Mouse (Mus musculus) lung, embryonic 14.5 days (tissue): ENCODE measurements around the gene Pdcd1lg2. TPM values are rescaled to one million over a fixed set of nuclear protein-coding genes. Genes with fewer than 3 reads are reported as not detected.
A peak's percentile ranks its signal among the peaks of the same experiment; 100 is the strongest.

Source experiments
- ATAC-seq: fragments of 200-750 bp; cut with Nextera tagmentation; 2 replicates; pipeline ENCODE4 v1.8.0; 2017; ENCODE audit warnings: mild to moderate bottlenecking, moderate TSS enrichment, moderate library complexity; ENCODE audit not compliant: insufficient read depth
- DNase-seq: peaks from one replicate; pipeline ENCODE4 v3.0.0-alpha.2; 2015
- H3K27ac ChIP-seq: fragments of 300-500 bp; sonication (generic); 2 replicates; pipeline ENCODE4 v1.5.1; 2014; ENCODE audit warnings: low read depth, mild to moderate bottlenecking, moderate library complexity
- H3K27me3 ChIP-seq: fragments of 300-500 bp; sonication (generic); 2 replicates; pipeline ENCODE4 v1.6.1; 2014; ENCODE audit warnings: low read length, control low read depth; ENCODE audit not compliant: insufficient read depth
- H3K36me3 ChIP-seq: fragments of 300-500 bp; sonication (generic); 2 replicates; pipeline ENCODE4 v1.6.1; 2014; ENCODE audit warnings: control low read depth; ENCODE audit not compliant: insufficient read depth
- H3K4me1 ChIP-seq: fragments of 300-500 bp; sonication (generic); 2 replicates; pipeline ENCODE4 v1.6.1; 2014; ENCODE audit warnings: antibody characterized with exemption, control low read depth; ENCODE audit not compliant: insufficient read depth
- H3K4me2 ChIP-seq: fragments of 300-500 bp; sonication (generic); 2 replicates; pipeline ENCODE4 v1.6.1; 2014; ENCODE audit warnings: mild to moderate bottlenecking
- H3K4me3 ChIP-seq: fragments of 300-500 bp; sonication (generic); 2 replicates; pipeline ENCODE4 v1.5.1; 2014; ENCODE audit warnings: low read depth, low read length
- H3K9ac ChIP-seq: fragments of 300-500 bp; sonication (generic); 2 replicates; pipeline ENCODE4 v1.6.1; 2014
- H3K9me3 ChIP-seq: fragments of 300-500 bp; sonication (generic); 2 replicates; pipeline ENCODE4 v1.6.1; 2016; ENCODE audit warnings: low read depth, low read length, control low read depth
- CTCF ChIP-seq: IDR thresholded peaks from 2 replicates; pipeline ENCODE4 v1.5.1; 2016; ENCODE audit warnings: antibody characterized with exemption, low read depth
- WGBS: fragments of 180-500 bp; shearing (Covaris S2); extraction: QIAGEN DNeasy Blood & Tissue Kit; methylation state at CpG from one replicate; pipeline ENCODE4 v1.1.7; 2014; 5-methylcytosine and 5-hydroxymethylcytosine counted together
- polyA plus RNA-seq: library from polyadenylated mRNA; unstranded; fragments of >200 nt; fragmentation: Nextera tagmentation; extraction: Ambion mirVana; gene quantifications from 2 replicates; pipeline ENCODE4 v1.2.1, GENCODE M21; 2014

Pdcd1lg2 gene
- polyA plus RNA-seq, 1 experiment from 2014 or later = not detected

DNA sequence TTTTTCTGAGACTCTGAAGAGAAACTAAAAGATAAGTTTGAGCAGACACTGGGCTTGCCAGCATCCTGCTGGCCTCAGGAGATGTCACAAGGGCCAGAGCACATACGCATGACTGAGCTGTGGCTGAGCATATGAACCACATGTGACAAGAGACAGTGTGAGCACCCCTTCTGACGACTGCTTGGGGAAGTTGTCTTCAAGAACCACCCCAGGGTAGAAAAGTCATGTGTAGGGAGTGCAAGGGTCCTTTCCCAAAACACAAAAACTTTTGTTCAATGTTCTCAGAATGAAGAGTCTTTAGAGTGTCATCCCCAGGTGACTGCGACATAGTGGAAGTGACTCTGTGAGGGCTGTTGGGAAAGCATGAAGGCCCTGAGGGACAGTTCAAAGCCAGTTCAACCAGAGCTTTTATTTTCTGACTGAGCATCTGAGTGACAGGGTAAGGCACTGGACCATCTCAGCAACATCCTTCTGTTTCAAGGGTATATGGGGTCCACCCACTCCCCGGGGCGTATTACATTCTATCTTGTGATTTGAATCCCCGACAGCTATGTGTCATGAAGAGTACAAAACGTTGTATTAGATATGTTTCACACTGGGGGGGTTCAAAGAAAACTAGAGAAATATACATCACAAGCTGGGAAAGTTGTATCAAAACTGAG lies 76.0 kb downstream of the Pdcd1lg2 start:
- Histone ChIP-seq H3K9me3 (no peaks in the 10 kb centered on the region), H3K4me3 (no peak overlapping the region), H3K36me3 (no peaks in the 10 kb centered on the region), H3K27ac (no peak overlapping the region), H3K4me2 (no peak overlapping the region), H3K4me1 (no peaks in the 10 kb centered on the region), H3K9ac (no peak overlapping the region), H3K27me3 (no peaks in the 10 kb centered on the region)
- DNase-seq (no peak), ATAC-seq (no peak)
- no peak for TF ChIP-seq CTCF
- WGBS = 77% methylated on average over 7 of the region's 7 CpGs

DNA sequence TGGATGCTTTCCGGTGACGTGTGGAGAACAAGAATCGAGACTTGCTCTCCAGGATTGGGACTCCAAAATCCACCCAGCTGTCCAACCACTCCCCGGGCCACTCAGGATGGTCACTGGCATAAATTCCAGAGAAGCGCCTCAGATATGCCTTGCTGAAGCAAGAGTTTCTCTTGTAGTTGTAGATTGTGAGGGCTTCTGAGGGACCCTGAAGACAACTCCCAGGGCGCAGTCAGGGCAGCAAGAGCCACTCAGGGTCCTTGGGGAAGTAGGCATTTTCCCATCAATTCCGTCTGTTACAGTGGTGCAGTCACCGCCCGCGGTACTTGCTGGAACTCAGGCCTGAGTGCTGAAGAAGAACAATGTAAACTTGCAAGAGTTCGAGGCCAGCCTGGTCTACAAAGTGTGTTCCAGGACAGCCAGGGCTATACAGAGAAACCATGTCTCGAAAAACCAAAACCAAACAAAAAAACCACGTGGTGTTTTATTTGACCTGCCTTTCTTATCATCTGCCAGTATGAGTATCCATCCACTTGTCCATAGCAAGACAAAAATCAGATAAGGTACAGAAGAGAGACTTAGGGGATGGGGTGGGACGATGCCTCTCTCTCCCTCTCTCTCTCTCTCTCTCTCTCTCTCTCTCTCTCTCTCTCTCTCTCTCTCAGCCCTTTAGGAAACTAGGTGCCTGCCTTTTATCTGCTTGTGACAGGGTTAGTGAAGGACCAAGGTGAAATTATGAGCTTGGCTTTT lies 76.8 kb downstream of the Pdcd1lg2 start:
- no peak for ATAC-seq
- Histone ChIP-seq H3K9me3 (no peaks in the 10 kb centered on the region), H3K27me3 (no peaks in the 10 kb centered on the region), H3K36me3 (no peaks in the 10 kb centered on the region), H3K4me3 (no peak overlapping the region), H3K4me1 (no peaks in the 10 kb centered on the region), H3K9ac (no peak overlapping the region), H3K4me2 (no peak overlapping the region), H3K27ac (no peak overlapping the region)
- DNase-seq = no peak
- no peak for TF ChIP-seq CTCF
- WGBS = 77% methylated on average over 14 of the region's 14 CpGs

DNA sequence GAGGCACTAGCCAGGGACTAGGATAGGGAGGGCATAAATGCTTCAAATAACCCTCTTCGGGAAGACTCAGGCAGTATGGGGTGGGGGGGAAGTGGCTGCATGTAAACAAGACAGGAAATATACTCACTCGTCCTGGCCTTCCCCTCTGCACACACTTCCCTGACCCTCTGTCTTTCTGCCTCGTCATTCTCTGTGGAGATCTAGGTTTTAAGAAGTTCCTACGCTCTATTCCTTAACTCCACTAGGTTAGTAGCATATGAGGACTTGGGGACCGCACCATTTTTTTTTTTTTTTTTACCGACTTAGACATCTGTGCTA lies 77.3 kb downstream of the Pdcd1lg2 start:
- WGBS = 42% methylated on average over 6 of the region's 6 CpGs
- Histone ChIP-seq H3K9ac (no peak overlapping the region), H3K9me3 (no peaks in the 10 kb centered on the region), H3K4me3 (no peak overlapping the region), H3K4me2 (0 out of 2 replicates have a peak overlapping the region, but pooled peaks have one; percentile 7), H3K36me3 (no peaks in the 10 kb centered on the region), H3K27ac (no peak overlapping the region), H3K4me1 (no peaks in the 10 kb centered on the region), H3K27me3 (no peaks in the 10 kb centered on the region)
- no peak for TF ChIP-seq CTCF
- ATAC-seq (0 out of 2 replicates have a peak, but pooled peaks have one; percentile 31), DNase-seq (no peak)

DNA sequence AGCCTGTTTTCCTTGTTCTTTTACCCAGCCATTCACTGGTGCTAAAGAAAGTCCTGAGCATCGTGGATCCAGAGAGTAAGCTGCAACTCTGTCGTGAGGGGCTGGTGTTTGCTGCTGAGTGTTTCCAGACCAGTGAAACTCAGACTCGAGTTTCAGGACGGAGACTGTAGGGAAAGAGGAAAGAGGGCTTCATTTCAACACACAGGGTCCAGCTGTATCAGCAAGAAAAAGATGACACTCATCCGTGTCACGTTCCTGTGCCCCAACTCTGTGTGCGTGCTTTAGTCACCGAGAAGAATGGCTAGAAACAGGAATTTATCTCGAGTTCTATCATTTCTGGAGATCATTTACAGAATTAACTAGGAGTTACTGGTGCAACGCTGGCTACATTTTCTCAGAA lies 77.7 kb downstream of the Pdcd1lg2 start:
- Histone ChIP-seq H3K27me3 (no peaks in the 10 kb centered on the region), H3K4me1 (no peaks in the 10 kb centered on the region), H3K27ac (no peak overlapping the region), H3K4me2 (0 out of 2 replicates have a peak overlapping the region, but pooled peaks have one; percentile 7), H3K9ac (no peak overlapping the region), H3K9me3 (no peaks in the 10 kb centered on the region), H3K4me3 (no peak overlapping the region), H3K36me3 (no peaks in the 10 kb centered on the region)
- TF ChIP-seq CTCF = no peak
- ATAC-seq (no peak), DNase-seq (no peak)
- WGBS = 38% methylated on average over 10 of the region's 10 CpGs

DNA sequence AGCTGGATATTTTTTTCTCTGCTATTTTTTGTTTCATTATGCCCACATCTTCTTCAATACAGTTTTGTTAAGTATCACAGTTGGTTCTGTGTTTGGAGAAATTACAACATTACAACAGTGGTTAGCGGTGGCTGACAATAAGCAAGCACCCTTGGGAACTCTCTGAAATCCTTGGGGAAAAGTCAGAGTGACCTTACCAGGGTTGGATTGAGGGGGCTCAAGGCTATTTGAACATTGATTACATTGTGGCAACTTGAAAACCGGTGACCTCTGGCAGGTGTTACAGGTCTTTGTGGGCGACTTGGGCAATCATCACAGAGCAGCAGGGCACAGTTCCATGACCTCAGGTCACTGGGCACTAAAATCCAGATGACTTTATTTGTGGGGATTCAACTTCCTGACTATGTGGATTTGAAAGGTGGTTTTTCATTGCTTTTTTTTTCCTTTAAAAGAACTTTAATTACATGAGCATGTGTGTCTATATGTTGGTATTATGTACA lies 79.1 kb downstream of the Pdcd1lg2 start:
- DNase-seq (no peak), ATAC-seq (no peak)
- Histone ChIP-seq H3K4me1 (no peaks in the 10 kb centered on the region), H3K4me3 (no peak overlapping the region), H3K27ac (no peak overlapping the region), H3K9ac (no peak overlapping the region), H3K4me2 (no peak overlapping the region), H3K9me3 (no peaks in the 10 kb centered on the region), H3K27me3 (no peaks in the 10 kb centered on the region), H3K36me3 (no peaks in the 10 kb centered on the region)
- 73% methylated on average over 3 of the region's 3 CpGs for WGBS
- TF ChIP-seq CTCF = no peak

DNA sequence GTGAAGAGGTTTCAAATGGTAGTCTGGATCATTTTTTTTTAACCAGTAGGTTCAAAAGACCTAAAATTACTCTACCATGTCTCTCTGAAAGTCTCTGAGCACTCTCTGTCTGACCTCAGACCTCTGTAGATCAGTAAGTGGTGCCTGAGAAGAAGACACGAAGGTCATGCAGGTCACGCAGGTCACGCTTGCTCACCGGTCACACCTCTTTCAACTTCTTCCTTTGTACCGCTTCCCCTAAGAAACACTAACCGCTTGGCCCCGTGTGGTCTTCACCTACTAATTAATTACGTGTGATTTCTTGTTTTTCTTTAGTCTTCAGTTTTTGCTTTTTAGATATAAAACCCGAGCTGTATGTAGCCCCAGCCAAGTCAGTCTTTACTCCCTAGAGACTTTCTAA lies 80.7 kb downstream of the Pdcd1lg2 start:
- H3K9me3 ChIP-seq = no peaks in the 10 kb centered on the region
- no peak for ATAC-seq
- H3K36me3 ChIP-seq = no peaks in the 10 kb centered on the region
- no peak for TF ChIP-seq CTCF
- no peak overlapping the region for H3K9ac ChIP-seq
- H3K4me2 ChIP-seq = no peak overlapping the region
- H3K4me1 ChIP-seq = no peaks in the 10 kb centered on the region
- no peak overlapping the region for H3K27ac ChIP-seq
- H3K27me3 ChIP-seq = no peaks in the 10 kb centered on the region
- no peak overlapping the region for H3K4me3 ChIP-seq
- DNase-seq = no peak
- 54% methylated on average over 9 of the region's 9 CpGs for WGBS

DNA sequence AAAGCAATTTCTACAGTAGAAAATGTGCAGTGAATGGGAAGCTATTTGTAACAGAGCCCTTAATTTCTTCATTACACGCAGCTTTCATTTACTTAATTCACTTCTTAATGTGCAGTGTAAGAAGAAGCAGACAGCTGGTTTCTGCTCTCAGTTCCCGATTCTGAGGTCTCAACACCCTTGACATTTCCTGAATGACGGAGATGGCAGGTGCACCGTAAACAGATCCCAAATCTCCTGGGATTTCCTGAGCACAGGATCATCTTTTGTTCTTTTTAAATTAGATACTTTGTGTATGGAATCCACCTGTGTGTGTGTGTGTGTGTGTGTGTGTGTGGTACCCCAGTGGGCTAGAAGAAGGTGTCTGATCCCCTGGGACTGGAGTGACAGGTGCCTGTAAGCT lies 83.7 kb downstream of the Pdcd1lg2 start:
- ATAC-seq = no peak

More for the DNA sequence above, 83.7 kb downstream of the Pdcd1lg2 start:
- Histone ChIP-seq H3K4me1 (no peaks in the 10 kb centered on the region), H3K4me2 (no peak overlapping the region), H3K36me3 (no peaks in the 10 kb centered on the region), H3K9ac (no peak overlapping the region), H3K27ac (no peak overlapping the region), H3K4me3 (no peak overlapping the region), H3K9me3 (no peaks in the 10 kb centered on the region), H3K27me3 (no peaks in the 10 kb centered on the region)
- 74% methylated on average over 4 of the region's 4 CpGs for WGBS
- DNase-seq = no peak
- TF ChIP-seq CTCF = no peak
